Mouse (Mus musculus): ENCODE measurements around the gene Mpv17l2. TPM values are rescaled to one million over a fixed set of nuclear protein-coding genes. Genes with fewer than 3 reads are reported as not detected.

The Mpv17l2 gene
- total and polyA plus RNA-seq, 2 experiments from 2014 or later, result 53.9 to 56.1 TPM

DNA sequence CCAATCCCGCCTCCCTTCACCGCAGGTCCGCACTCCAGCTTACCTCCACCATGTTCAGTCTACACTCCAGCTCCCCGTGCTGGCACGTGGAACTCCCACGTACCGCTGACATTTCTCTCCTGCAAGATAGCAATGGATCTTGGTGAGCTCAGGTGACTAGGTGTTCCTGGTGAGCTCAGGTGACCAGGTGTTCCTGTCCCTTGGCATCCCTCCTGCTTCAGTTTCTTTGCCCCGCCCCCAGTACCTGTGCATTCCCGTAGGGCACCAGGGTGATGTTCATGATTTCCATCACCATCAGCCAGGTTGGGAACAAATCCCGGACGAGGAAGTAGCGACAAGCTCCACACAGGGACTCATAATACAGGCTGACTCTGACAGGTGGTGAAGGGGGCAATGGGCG lies 3.9 kb upstream of the Mpv17l2 start:
- ATAC-seq (no peak), DNase-seq (ENCODE audit: low spot score) (no peak)
- Histone ChIP-seq H3K9me3 (ENCODE audit: low read length) (no peaks in the 10 kb centered on the region), H3K27ac (no peak overlapping the region), H3K4me3 (ENCODE audit: low read length) (no peak overlapping the region), H3K9ac (replicated peaks; ENCODE audit: low read length) (no peak overlapping the region), H3K27me3 (ENCODE audit: insufficient read depth, low read length) (no peaks in the 10 kb centered on the region), H3K4me2 (ENCODE audit: low read depth, low read length) (no peak overlapping the region), H3K36me3 (ENCODE audit: insufficient read depth, low read length) (peaks cover 15% of the 10 kb centered on the region; the same call in 1 of the 2 replicates), H3K4me1 (ENCODE audit: insufficient read depth, low read length) (peaks cover 9% of the 10 kb centered on the region)
- WGBS, result 93% methylated on average over 13 of the region's 13 CpGs
- no peak for TF ChIP-seq CTCF (IDR thresholded peaks at IDR 0.05; ENCODE audit: low read depth)

DNA sequence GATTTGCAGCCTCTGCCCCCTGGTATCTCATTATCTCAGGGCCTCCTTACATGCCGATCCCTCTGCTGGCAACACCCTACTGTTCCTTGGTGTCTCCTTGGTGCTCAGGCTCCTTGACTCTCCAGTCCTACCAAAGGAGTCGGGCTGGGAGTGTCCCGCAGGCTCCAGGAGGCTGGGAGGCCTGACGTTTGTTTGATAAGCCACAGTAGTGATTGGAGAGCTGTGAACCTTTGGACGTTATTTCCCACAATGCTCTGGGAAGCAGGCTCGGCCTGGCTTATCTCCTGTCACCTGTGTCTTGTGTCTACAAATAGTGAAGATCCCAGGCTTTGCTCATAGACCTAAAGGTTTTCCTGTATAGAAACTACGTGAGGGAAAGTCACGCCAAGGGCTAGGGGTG lies 3.3 kb upstream of the Mpv17l2 start:
- no peak for TF ChIP-seq CTCF (IDR thresholded peaks at IDR 0.05; ENCODE audit: low read depth)
- H3K9me3 ChIP-seq (ENCODE audit: low read length), result no peaks in the 10 kb centered on the region
- ATAC-seq, result no peak
- no peak overlapping the region for H3K9ac ChIP-seq (replicated peaks; ENCODE audit: low read length)
- no peak for DNase-seq (ENCODE audit: low spot score)
- H3K27me3 ChIP-seq (ENCODE audit: insufficient read depth, low read length), result no peaks in the 10 kb centered on the region
- H3K4me2 ChIP-seq (ENCODE audit: low read depth, low read length), result no peak overlapping the region
- 81% methylated on average over 8 of the region's 8 CpGs for WGBS
- peaks cover 14% of the 10 kb centered on the region for H3K4me1 ChIP-seq (ENCODE audit: insufficient read depth, low read length)
- H3K36me3 ChIP-seq (ENCODE audit: insufficient read depth, low read length), result peaks cover 11% of the 10 kb centered on the region; the same call in 1 of the 2 replicates
- no peak overlapping the region for H3K27ac ChIP-seq
- H3K4me3 ChIP-seq (ENCODE audit: low read length), result no peak overlapping the region

DNA sequence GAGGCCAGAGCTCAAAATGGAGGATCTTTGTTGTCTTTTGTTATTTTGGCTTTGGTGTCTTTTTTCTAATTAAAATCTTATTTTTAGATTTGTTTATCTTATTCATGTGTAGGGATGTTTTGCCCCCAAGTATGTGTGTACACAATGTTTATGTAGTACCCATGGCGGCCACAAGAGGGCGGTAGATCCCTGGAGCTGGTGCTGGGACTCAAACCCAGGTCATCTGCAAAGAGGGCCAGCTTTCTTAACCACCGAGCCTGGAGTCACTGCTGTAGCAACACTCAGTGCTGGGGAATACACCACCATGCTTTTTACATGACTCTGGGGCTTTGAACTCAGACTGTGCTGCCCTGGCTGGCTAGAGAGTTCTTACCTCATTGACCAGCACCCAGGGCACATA lies 2.6 kb upstream of the Mpv17l2 start:
- peaks cover 4% of the 10 kb centered on the region; the same call in 1 of the 2 replicates for H3K36me3 ChIP-seq (ENCODE audit: insufficient read depth, low read length)
- no peak overlapping the region for H3K4me3 ChIP-seq (ENCODE audit: low read length)
- 2% methylated on average over 3 of the region's 3 CpGs for WGBS
- H3K9me3 ChIP-seq (ENCODE audit: low read length), result no peaks in the 10 kb centered on the region
- no peak for ATAC-seq
- H3K4me1 ChIP-seq (ENCODE audit: insufficient read depth, low read length), result peaks cover 18% of the 10 kb centered on the region
- H3K27me3 ChIP-seq (ENCODE audit: insufficient read depth, low read length), result no peaks in the 10 kb centered on the region
- peak; percentile 83 for TF ChIP-seq CTCF (IDR thresholded peaks at IDR 0.05; ENCODE audit: low read depth)
- H3K27ac ChIP-seq, result no peak overlapping the region
- no peak overlapping the region for H3K4me2 ChIP-seq (ENCODE audit: low read depth, low read length)
- no peak overlapping the region for H3K9ac ChIP-seq (replicated peaks; ENCODE audit: low read length)
- DNase-seq (ENCODE audit: low spot score), result peak; percentile 48

DNA sequence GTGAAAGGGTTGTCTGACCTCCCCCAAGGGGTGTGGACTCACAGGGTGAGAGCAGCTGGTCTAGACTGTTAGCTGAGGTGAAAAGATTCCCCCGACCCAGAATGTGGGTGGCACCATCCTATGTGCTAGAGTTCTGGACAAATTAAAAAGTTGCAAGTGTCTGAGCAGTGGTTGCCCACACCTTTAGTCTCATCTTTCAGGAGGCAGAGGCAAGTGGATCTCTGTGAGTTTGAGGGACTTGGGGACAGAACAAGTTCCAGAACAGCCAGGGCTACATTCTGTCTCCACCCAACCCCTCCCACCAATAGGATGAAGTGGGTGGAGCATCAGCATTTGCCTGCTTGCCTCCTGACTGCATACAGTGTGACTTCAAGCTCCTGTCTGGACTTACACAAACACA lies 1.4 kb upstream of the Mpv17l2 start:
- TF ChIP-seq CTCF (IDR thresholded peaks at IDR 0.05; ENCODE audit: low read depth), result no peak
- no peak for DNase-seq (ENCODE audit: low spot score)
- H3K4me1 ChIP-seq (ENCODE audit: insufficient read depth, low read length), result peaks cover 18% of the 10 kb centered on the region
- H3K4me3 ChIP-seq (ENCODE audit: low read length), result no peak overlapping the region
- 88% methylated on average over 1 of the region's 1 CpGs for WGBS
- no peak overlapping the region for H3K9ac ChIP-seq (replicated peaks; ENCODE audit: low read length)
- no peak for ATAC-seq
- H3K27me3 ChIP-seq (ENCODE audit: insufficient read depth, low read length), result no peaks in the 10 kb centered on the region
- peaks cover 8% of the 10 kb centered on the region for H3K36me3 ChIP-seq (ENCODE audit: insufficient read depth, low read length)
- no peak overlapping the region for H3K4me2 ChIP-seq (ENCODE audit: low read depth, low read length)
- no peaks in the 10 kb centered on the region for H3K9me3 ChIP-seq (ENCODE audit: low read length)
- H3K27ac ChIP-seq, result no peak overlapping the region

DNA sequence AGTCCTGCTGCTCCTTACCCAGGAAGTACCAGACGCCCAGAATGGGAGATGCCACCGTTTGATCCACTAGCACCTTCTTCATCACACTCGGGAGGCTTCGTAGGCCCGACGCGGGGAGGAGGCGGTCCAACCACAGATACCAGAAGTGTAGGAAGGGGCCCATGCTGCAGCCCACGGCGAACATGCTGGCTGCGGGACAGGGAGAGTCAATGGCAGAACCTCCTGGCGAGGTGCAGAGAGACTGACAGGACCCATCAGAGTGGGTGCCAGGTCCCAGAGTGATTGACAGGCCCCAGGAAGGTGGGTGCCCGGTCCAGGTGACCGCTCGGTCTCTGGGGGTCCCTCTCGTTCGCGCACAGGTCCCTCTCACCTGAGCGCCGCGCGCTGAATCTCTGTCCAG lies 396 bp downstream of the Mpv17l2 start:
- Histone ChIP-seq H3K9me3 (ENCODE audit: low read length) (no peaks in the 10 kb centered on the region), H3K9ac (replicated peaks; ENCODE audit: low read length) (peak overlapping the region; percentile 64), H3K4me3 (ENCODE audit: low read length) (peak overlapping the region; percentile 60), H3K27me3 (ENCODE audit: insufficient read depth, low read length) (no peaks in the 10 kb centered on the region), H3K36me3 (ENCODE audit: insufficient read depth, low read length) (peaks cover 20% of the 10 kb centered on the region), H3K27ac (peak overlapping the region; percentile 62; the same call in 1 of the 2 replicates), H3K4me2 (ENCODE audit: low read depth, low read length) (peak overlapping the region; percentile 90), H3K4me1 (ENCODE audit: insufficient read depth, low read length) (peaks cover 18% of the 10 kb centered on the region)
- no peak for TF ChIP-seq CTCF (IDR thresholded peaks at IDR 0.05; ENCODE audit: low read depth)
- ATAC-seq (no peak), DNase-seq (ENCODE audit: low spot score) (peak; percentile 25)
- under 1% methylated on average over 22 of the region's 22 CpGs for WGBS

DNA sequence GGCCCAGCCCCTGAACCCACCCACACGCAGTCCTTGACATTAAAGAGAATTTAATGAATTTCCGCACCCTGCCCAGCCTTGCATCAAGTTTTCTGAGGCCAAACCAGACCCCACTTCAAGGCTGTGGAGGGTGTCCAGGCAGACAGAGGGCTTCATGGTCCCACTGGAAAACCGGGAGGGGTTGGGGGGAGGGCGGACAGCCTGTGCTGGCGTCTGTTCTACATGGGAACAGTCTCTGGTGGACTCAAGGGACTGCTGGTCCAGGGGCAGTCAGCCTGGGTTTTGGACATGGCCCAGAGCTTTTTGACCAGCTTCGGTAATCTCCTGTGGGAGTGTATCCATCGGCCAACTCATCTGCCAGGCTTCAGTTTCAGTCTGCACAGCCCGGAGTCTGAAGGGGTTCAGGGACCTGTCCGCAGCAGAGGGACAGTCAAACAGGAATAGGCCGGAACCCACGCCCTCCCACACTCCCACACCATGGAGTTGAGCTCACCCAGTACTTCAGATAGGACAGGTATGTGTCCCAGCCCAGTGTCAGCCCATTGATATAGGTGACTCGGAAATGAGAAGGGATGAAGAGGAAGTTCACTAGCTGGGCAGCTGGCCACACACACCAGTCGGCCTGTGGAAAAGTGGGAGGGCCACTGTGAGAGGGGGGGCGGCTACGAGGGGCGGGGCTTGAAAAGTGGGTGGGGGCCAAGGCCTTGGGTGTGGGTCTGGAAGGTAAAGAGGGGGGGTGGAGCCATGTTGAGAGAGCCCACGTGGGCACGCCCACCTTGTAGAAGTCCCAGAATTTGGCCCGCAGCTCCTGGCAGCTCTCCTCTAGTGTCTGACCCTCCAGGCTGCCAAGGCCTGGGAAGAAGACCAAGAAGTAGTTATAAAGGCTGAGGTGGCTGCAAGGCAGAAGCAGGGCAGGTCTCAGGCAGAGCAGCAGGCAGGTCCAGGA lies 1.9 kb downstream of the Mpv17l2 start:
- 56% methylated on average over 19 of the region's 19 CpGs for WGBS
- peak; percentile 67 for DNase-seq (ENCODE audit: low spot score)
- ATAC-seq, result no peak
- H3K27ac ChIP-seq, result peak overlapping the region; percentile 62; the same call in 1 of the 2 replicates
- H3K9ac ChIP-seq (replicated peaks; ENCODE audit: low read length), result no peak overlapping the region
- no peaks in the 10 kb centered on the region for H3K27me3 ChIP-seq (ENCODE audit: insufficient read depth, low read length)
- peaks cover 18% of the 10 kb centered on the region for H3K4me1 ChIP-seq (ENCODE audit: insufficient read depth, low read length)
- no peak overlapping the region for H3K4me3 ChIP-seq (ENCODE audit: low read length)
- peak overlapping the region; percentile 90; the same call in 1 of the 2 replicates for H3K4me2 ChIP-seq (ENCODE audit: low read depth, low read length)
- no peaks in the 10 kb centered on the region for H3K9me3 ChIP-seq (ENCODE audit: low read length)
- TF ChIP-seq CTCF (IDR thresholded peaks at IDR 0.05; ENCODE audit: low read depth), result no peak
- H3K36me3 ChIP-seq (ENCODE audit: insufficient read depth, low read length), result peaks cover 20% of the 10 kb centered on the region

DNA sequence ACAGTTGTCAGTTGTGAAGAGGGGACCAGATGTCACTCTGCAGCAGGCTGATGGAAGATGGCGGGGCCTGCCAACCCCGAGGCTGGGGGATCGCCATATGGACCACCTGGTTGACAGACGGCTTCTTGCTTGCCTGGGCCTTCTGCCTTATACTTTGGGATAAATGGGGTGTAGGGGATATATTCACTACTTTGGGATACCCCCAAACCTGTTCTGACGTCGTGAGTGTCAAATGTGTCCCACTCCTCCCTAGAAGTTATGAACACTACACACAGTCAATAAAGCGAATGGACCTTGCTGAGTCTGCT lies 2.5 kb downstream of the Mpv17l2 start:
- 60% methylated on average over 7 of the region's 7 CpGs for WGBS
- DNase-seq (ENCODE audit: low spot score) (peak; percentile 66), ATAC-seq (no peak)
- Histone ChIP-seq H3K27ac (peak overlapping the region; percentile 49; the same call in 1 of the 2 replicates), H3K27me3 (ENCODE audit: insufficient read depth, low read length) (no peaks in the 10 kb centered on the region), H3K4me1 (ENCODE audit: insufficient read depth, low read length) (peaks cover 18% of the 10 kb centered on the region), H3K9me3 (ENCODE audit: low read length) (no peaks in the 10 kb centered on the region), H3K36me3 (ENCODE audit: insufficient read depth, low read length) (peaks cover 20% of the 10 kb centered on the region), H3K9ac (replicated peaks; ENCODE audit: low read length) (no peak overlapping the region), H3K4me3 (ENCODE audit: low read length) (no peak overlapping the region), H3K4me2 (ENCODE audit: low read depth, low read length) (no peak overlapping the region)
- no peak for TF ChIP-seq CTCF (IDR thresholded peaks at IDR 0.05; ENCODE audit: low read depth)
